Mouse (Mus musculus) hindbrain, embryonic 12.5 days (tissue): ENCODE results near the gene Hoxd3. TPM values are rescaled to one million over a fixed set of nuclear protein-coding genes. Genes with fewer than 3 reads are reported as not detected.

Experiments
- ATAC-seq: fragments of 200-750 bp; cut with Nextera tagmentation; 2 replicates; pipeline ENCODE4 v1.8.0; 2017; ENCODE audit warnings: moderate TSS enrichment; ENCODE audit not compliant: low FRiP score
- H3K27ac ChIP-seq: fragments of 300-500 bp; sonication (generic); 2 replicates; pipeline ENCODE4 v1.5.1; 2016; ENCODE audit warnings: mild to moderate bottlenecking
- H3K27me3 ChIP-seq: fragments of 300-500 bp; sonication (generic); 2 replicates; pipeline ENCODE4 v1.6.1; 2016; ENCODE audit warnings: mild to moderate bottlenecking
- H3K36me3 ChIP-seq: fragments of 300-500 bp; sonication (generic); 2 replicates; pipeline ENCODE4 v1.6.1; 2016; ENCODE audit warnings: mild to moderate bottlenecking
- H3K4me1 ChIP-seq: fragments of 300-500 bp; sonication (generic); 2 replicates; pipeline ENCODE4 v1.6.1; 2016
- H3K4me2 ChIP-seq: fragments of 300-500 bp; sonication (generic); replicated peaks from 2 replicates; pipeline ENCODE4 v1.6.1; 2016; ENCODE audit warnings: mild to moderate bottlenecking
- H3K4me3 ChIP-seq: fragments of 300-500 bp; sonication (generic); 2 replicates; pipeline ENCODE4 v1.5.1; 2016; ENCODE audit warnings: mild to moderate bottlenecking
- H3K9ac ChIP-seq: fragments of 300-500 bp; sonication (generic); 2 replicates; pipeline ENCODE4 v1.6.1; 2016; ENCODE audit warnings: mild to moderate bottlenecking, moderate library complexity
- H3K9me3 ChIP-seq: fragments of 300-500 bp; sonication (generic); replicated peaks from 2 replicates; pipeline ENCODE4 v1.6.1; 2016; ENCODE audit warnings: mild to moderate bottlenecking
- WGBS: fragments of 180-500 bp; shearing (Covaris S2); methylation state at CpG from one replicate; pipeline ENCODE4 v1.1.7; 2016; 5-methylcytosine and 5-hydroxymethylcytosine counted together
- polyA plus RNA-seq: library from polyadenylated mRNA; unstranded; fragments of >200 nt; fragmentation: Nextera tagmentation; extraction: Ambion mirVana; gene quantifications from 2 replicates; pipeline ENCODE4 v1.2.1, GENCODE M21; 2016

Hoxd3 gene
- polyA plus RNA-seq, 1 experiment from 2014 or later, result 69.6 TPM

DNA sequence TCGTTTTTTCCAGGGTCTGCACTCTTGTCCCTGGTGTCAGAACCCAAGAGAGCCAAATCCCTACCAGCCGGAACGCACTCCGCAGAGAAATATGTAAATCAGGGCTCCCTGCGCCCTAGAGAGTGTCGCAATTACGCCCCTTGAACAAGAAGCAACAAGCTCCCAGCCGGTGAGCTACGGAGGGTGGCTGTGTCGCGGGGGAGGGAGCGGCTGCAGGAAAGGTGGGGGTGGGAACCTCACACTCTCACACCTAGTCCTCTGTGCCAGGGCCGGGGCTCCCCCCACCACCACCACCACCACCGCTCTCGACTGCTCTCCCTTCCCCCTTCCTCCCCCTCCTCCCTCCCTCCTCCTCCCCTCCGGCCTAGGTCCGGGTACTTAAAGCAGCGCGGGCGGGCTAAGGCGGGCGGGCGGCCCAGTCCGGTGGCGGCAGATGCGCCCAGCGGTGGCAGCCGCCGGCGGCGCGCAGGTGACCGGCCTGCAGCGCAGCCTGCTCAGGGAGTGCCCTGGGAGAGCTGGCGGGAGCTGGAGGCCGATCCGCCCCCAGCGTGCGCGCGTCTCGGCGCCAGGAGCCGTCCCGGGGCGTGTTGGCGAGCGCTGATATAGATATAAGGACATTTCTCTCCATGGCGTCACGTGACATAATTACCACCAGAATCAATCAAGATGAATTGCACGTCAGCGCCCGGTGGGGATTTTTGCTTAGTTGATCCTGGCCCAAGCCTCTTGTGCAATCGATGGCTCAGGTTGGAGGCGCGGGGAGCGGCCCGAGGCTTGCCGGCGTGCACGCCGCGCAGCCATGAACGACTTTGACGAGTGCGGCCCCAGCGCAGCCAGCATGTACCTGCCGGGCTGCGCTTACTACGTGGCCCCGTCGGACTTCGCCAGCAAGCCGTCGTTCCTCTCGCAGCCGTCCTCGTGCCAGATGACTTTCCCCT, 29.9 kb upstream of the Hoxd3 start:
- H3K9me3 ChIP-seq, result no peaks in the 10 kb centered on the region
- peak overlapping the region; percentile 24; the same call in 1 of the 2 replicates for H3K4me2 ChIP-seq
- peaks cover 97% of the 10 kb centered on the region for H3K27me3 ChIP-seq
- H3K36me3 ChIP-seq, result no peaks in the 10 kb centered on the region
- under 1% methylated on average over 74 of the region's 78 CpGs for WGBS
- H3K27ac ChIP-seq, result no peak overlapping the region
- H3K4me3 ChIP-seq, result peak overlapping the region; percentile 13; the same call in 1 of the 2 replicates
- no peak overlapping the region for H3K9ac ChIP-seq
- ATAC-seq, result peak; percentile 43
- peaks cover 14% of the 10 kb centered on the region; the same call in 1 of the 2 replicates for H3K4me1 ChIP-seq

DNA sequence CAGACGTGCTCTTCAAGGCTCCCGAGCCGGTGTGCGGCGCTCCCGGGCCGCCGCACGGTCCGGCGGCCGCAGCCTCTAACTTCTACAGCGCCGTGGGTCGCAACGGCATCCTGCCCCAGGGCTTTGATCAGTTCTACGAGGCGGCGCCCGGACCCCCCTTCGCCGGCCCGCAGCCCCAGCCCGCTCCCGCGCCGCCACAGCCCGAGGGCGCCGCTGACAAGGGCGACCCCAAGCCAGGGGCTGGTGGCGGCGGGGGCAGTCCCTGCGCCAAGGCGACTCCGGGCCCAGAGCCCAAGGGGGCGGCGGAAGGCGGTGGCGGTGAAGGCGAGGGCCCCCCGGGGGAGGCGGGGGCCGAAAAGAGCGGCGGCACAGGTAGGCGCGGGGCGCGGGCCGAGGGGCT, 28.9 kb upstream of the Hoxd3 start:
- peak overlapping the region; percentile 24; the same call in 1 of the 2 replicates for H3K4me2 ChIP-seq
- no peak overlapping the region for H3K27ac ChIP-seq
- ATAC-seq, result no peak
- no peaks in the 10 kb centered on the region for H3K9me3 ChIP-seq
- H3K27me3 ChIP-seq, result peaks cover 97% of the 10 kb centered on the region
- no peak overlapping the region for H3K9ac ChIP-seq
- peak overlapping the region; percentile 20 for H3K4me3 ChIP-seq
- H3K4me1 ChIP-seq, result peaks cover 14% of the 10 kb centered on the region; the same call in 1 of the 2 replicates
- 0% methylated on average over 37 of the region's 51 CpGs for WGBS
- no peaks in the 10 kb centered on the region for H3K36me3 ChIP-seq

DNA sequence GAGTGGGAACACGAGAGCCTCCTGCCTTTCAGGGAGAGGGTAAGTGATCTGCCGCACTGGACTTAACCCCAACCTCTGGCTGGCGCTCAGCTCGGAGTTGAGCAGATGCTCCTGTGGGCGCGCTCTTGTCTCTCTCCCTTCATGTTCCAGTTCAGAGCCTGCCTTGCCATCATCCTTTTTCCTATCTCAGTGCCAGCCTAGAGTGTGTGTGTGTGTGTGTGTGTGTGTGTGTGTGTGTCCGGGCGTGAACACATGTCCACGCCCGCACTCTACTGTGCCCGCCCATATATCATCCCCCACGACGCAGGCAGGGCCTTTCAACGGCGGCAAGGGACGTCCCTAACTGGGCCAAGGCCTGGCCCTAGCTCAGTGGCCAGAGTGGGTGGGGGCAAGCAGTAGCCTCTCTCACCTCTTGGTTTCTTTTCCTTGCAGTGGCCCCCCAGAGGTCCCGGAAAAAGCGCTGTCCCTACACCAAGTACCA, 28.2 kb upstream of the Hoxd3 start:
- Histone ChIP-seq H3K9me3 (no peaks in the 10 kb centered on the region), H3K27ac (no peak overlapping the region), H3K4me1 (peaks cover 14% of the 10 kb centered on the region; the same call in 1 of the 2 replicates), H3K36me3 (no peaks in the 10 kb centered on the region), H3K9ac (no peak overlapping the region), H3K4me3 (no peak overlapping the region), H3K27me3 (peaks cover 97% of the 10 kb centered on the region), H3K4me2 (no peak overlapping the region)
- ATAC-seq, result no peak
- WGBS, result 0% methylated on average over 18 of the region's 18 CpGs

GRCm38 (mm10) chr2:74684106-74684505, 27.6 kb upstream of the Hoxd3 start:
- no peak overlapping the region for H3K4me2 ChIP-seq
- no peaks in the 10 kb centered on the region for H3K9me3 ChIP-seq
- WGBS, result under 1% methylated on average over 12 of the region's 12 CpGs
- no peak overlapping the region for H3K4me3 ChIP-seq
- H3K27me3 ChIP-seq, result peaks cover 97% of the 10 kb centered on the region
- no peak overlapping the region for H3K9ac ChIP-seq
- no peak overlapping the region for H3K27ac ChIP-seq
- H3K36me3 ChIP-seq, result no peaks in the 10 kb centered on the region
- ATAC-seq, result no peak
- peaks cover 14% of the 10 kb centered on the region; the same call in 1 of the 2 replicates for H3K4me1 ChIP-seq

DNA sequence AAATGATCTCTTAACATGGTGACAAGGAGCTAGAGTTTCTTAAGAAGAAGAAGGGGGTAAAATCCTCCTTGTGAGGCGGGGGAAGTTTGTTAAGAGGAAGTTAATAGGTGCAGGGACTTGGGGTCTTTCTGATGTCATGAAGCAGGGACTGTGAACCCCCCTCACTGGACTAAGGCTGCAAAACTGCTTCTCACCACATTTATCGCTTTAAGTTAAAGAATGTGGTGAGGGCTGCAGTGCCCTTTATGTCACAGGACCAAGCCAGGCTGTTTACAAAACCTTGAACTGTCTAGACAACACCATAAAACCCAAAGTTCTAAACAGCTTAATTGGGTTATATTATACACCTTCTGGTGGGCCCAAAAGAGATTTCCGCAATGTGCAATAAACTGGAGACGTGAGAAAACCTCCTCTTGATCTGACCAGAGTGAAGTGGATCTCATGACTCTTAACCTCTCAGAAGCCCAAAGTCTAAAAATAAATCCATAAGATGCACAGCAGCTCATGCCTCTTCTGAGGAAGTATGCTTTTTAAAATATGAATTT, 26.6 kb upstream of the Hoxd3 start:
- no peak for ATAC-seq
- no peak overlapping the region for H3K4me3 ChIP-seq
- H3K27ac ChIP-seq, result no peak overlapping the region
- H3K4me2 ChIP-seq, result no peak overlapping the region
- H3K36me3 ChIP-seq, result no peaks in the 10 kb centered on the region
- H3K9ac ChIP-seq, result no peak overlapping the region
- H3K4me1 ChIP-seq, result peaks cover 14% of the 10 kb centered on the region; the same call in 1 of the 2 replicates
- H3K9me3 ChIP-seq, result no peaks in the 10 kb centered on the region
- 9% methylated on average over 4 of the region's 4 CpGs for WGBS
- peaks cover 97% of the 10 kb centered on the region for H3K27me3 ChIP-seq

- Histone ChIP-seq H3K4me1 (peaks cover 14% of the 10 kb centered on the region; the same call in 1 of the 2 replicates), H3K9ac (no peak overlapping the region), H3K27me3 (peaks cover 92% of the 10 kb centered on the region), H3K27ac (no peak overlapping the region), H3K36me3 (no peaks in the 10 kb centered on the region), H3K4me2 (no peak overlapping the region), H3K4me3 (no peak overlapping the region), H3K9me3 (0 out of 2 replicates have a peak, but pooled peaks cover 2% of the 10 kb centered on the region)
- WGBS, result 6% methylated on average over 17 of the region's 17 CpGs
- no peak for ATAC-seq
Observed at GRCm38 (mm10) chr2:74686301-74686987, 25.3 kb upstream of the Hoxd3 start.

DNA sequence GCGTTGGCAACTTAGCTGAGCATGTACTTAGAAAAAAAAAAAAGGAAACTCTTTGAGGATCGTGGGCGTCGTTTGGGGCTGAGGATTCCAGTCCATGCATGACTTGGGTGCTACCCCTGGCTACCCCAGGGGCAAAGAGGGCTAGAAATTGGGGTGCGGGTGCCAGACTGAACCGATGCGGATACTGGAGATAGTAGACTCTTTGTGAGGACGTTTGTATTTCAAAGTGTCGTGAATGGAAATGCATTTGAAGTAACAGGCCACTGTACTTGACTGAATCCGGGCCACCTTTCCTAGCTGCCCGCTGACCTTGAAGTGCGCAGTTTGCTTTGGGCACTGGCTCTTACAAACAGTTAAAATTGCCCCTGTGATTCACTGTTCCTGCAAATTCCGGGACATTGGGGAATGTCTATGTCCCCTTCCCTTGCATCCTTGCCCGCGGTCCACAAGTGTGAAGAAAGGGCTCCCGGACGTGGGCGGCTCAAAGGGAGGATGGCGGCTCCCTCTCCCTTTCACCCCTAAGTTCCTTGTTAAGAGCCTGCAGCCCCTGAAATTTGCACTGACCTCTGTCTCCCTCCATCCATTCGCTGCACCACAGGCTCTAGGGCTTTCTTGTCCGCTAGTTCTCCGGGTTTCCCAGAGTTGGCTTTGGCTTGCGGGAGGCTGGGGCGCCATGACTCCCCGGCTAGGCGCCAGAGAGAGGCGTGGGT, 24.6 kb upstream of the Hoxd3 start:
- H3K4me3 ChIP-seq, result no peak overlapping the region
- WGBS, result under 1% methylated on average over 27 of the region's 27 CpGs
- no peak for ATAC-seq
- H3K36me3 ChIP-seq, result no peaks in the 10 kb centered on the region
- H3K4me1 ChIP-seq, result peaks cover 7% of the 10 kb centered on the region
- peaks cover 92% of the 10 kb centered on the region for H3K27me3 ChIP-seq
- H3K9me3 ChIP-seq, result 0 out of 2 replicates have a peak, but pooled peaks cover 3% of the 10 kb centered on the region
- no peak overlapping the region for H3K9ac ChIP-seq
- no peak overlapping the region for H3K4me2 ChIP-seq
- H3K27ac ChIP-seq, result no peak overlapping the region

- Histone ChIP-seq H3K4me2 (no peak overlapping the region), H3K27ac (no peak overlapping the region), H3K9me3 (0 out of 2 replicates have a peak, but pooled peaks cover 3% of the 10 kb centered on the region), H3K9ac (no peak overlapping the region), H3K4me1 (peaks cover under 1% of the 10 kb centered on the region), H3K4me3 (no peak overlapping the region), H3K36me3 (no peaks in the 10 kb centered on the region), H3K27me3 (peaks cover 92% of the 10 kb centered on the region)
- under 1% methylated on average over 31 of the region's 31 CpGs for WGBS
- no peak for ATAC-seq
Observed at GRCm38 (mm10) chr2:74687698-74688555, 23.8 kb upstream of the Hoxd3 start.

DNA sequence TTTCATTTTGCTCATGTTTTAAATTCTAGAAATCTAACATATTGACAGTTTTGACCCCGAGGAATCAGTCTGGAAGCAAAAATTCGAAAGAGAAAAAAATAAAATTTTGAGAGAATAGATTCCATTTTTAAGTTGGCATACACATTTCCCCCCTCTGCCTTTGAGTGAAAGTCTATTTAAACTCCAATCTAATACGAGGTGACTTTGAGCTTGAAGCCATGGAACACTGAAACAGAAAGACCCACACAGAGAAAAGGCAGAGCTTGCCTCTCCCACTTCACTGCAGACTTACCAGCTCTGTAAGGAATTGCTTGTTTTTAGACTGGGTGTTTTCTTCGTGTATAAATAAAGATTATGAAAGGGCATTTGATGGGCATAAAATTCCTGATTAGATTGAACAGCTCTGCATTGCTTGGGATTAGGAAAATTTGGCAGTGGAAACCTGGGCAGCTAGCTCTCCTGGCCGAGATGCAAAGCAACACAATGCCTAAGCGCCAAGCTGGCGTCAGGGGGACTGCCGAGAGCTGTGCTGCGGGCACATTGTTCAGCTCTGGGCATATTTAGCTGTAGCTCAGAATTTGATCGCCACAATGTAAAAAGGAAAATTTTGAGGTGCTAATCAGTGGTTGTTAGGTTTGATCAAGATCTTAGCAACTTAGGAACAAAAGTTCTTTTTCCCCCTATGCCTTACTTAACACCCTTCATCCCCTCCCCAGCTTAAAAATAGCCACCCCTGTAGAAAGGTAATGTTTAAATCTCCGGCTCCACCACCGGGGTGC, 22.7 kb upstream of the Hoxd3 start:
- no peak overlapping the region for H3K4me3 ChIP-seq
- H3K4me2 ChIP-seq, result no peak overlapping the region
- no peak for ATAC-seq
- 3% methylated on average over 12 of the region's 12 CpGs for WGBS
- no peak overlapping the region for H3K27ac ChIP-seq
- no peaks in the 10 kb centered on the region; the same call in 1 of the 2 replicates for H3K4me1 ChIP-seq
- H3K27me3 ChIP-seq, result peaks cover 92% of the 10 kb centered on the region
- 0 out of 2 replicates have a peak, but pooled peaks cover 3% of the 10 kb centered on the region for H3K9me3 ChIP-seq
- H3K36me3 ChIP-seq, result no peaks in the 10 kb centered on the region
- no peak overlapping the region for H3K9ac ChIP-seq

- Histone ChIP-seq H3K9ac (no peak overlapping the region), H3K27me3 (peaks cover 92% of the 10 kb centered on the region), H3K36me3 (no peaks in the 10 kb centered on the region), H3K4me2 (no peak overlapping the region), H3K27ac (no peak overlapping the region), H3K9me3 (0 out of 2 replicates have a peak, but pooled peaks cover 3% of the 10 kb centered on the region), H3K4me1 (no peaks in the 10 kb centered on the region; the same call in 1 of the 2 replicates), H3K4me3 (no peak overlapping the region)
- ATAC-seq, result no peak
- WGBS, result 1% methylated on average over 24 of the region's 24 CpGs
Observed at GRCm38 (mm10) chr2:74689574-74690337, 22.0 kb upstream of the Hoxd3 start.
